Mouse (Mus musculus): ENCODE measurements around the gene Farsb. TPM values are rescaled to one million over a fixed set of nuclear protein-coding genes. Genes with fewer than 3 reads are reported as not detected.
A peak's percentile ranks its signal among the peaks of the same experiment; 100 is the strongest.
"Not testable (repeated sequence)": the region's sequence is repeated elsewhere in the genome, so short reads cannot be mapped to it uniquely, and the experiment has no call there.

Farsb gene
- total RNA-seq, 2 experiments from 2014 or later: 61.0 to 61.9 TPM

DNA sequence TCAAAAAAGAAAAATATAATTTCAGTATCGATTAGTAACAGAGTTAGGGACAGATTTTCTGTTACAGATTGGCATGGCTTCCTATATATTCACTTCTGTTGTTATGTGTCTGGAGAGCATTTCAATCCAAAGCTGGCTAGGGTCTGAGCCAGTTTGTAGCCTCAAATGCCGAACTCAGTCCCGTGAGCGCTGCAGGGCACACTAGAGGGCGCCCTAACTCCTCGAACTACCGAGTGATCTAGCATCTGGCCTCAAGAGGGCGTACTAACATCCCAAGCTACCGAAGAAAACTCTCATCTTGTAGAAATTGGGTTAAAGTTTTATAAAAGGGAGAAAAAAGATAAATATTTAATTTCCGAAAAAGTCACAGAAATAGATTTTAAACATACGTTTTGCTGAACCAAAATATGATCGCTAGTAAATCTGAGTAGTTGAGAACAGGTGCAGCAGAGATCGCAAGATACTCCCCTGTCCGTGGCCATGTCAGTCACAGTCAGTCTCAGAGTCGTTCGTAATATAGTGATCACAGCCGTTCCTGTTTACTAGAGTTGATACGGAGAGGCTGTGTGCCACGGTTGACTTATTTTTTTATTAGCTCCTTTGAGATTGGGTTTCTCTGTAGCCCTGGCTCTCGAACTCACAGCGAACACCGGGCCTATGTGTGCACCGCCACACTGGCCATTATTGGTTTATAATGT lies 36.6 kb upstream of the Farsb start:
- peak; percentile 100 for TF ChIP-seq CTCF (IDR thresholded peaks at IDR 0.05)
- H3K27ac ChIP-seq: no peak overlapping the region
- intact Hi-C loops (cut with DNase I): loop anchor here (5.0 kb wide), 1 partner anchor 1157 kb away; no protein-coding TSS in a partner anchor
- peak; percentile 67 to 77 for DNase-seq (ENCODE audit: extremely low spot score in 1 of 2, low spot score in 2 of 2)
- no peak overlapping the region for H3K4me3 ChIP-seq

DNA sequence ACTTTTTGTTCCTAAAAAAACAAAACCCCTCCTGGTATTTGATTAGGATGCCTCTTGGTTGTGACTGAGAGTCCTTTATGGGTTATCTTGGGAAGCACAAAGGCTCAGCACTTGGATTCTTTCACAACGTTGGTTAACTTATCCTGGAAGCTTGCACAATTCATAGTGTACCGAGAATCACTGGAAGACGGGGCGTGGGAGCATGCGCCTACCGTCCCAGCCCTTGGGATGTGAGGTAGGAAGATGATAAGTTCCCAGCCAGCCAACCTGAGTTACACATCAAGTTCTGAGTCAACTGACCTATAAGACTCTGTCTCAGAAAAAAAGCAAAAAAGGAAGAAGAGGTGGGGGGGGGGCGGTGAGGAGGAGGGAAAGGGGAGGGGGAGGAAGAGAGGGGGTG lies 30.2 kb upstream of the Farsb start:
- TF ChIP-seq CTCF (IDR thresholded peaks at IDR 0.05): no peak
- intact Hi-C loops (cut with DNase I): no loop called here
- DNase-seq (ENCODE audit: extremely low spot score in 1 of 2, low spot score in 2 of 2): no peak
- Histone ChIP-seq H3K27ac (no peak overlapping the region), H3K4me3 (no peak overlapping the region)

DNA sequence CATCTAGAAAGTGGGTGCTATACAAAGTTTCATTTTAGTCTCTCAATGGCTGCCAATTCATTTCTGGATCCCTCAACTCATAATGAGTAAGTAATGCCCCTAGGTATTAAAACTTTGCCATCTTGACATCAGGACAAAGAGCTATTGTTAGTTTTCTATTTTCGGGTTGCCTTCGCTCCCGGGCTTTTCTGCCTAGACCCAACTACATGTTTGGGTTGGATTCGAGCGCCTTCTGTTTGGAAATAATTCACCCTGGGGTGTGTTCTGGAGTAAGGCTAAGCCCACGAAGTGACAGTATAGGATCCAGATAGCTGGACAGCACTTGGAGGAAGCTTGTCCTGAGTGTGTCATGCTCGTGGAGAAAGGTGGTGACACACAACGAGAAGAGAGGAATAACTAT lies 24.1 kb upstream of the Farsb start:
- Histone ChIP-seq H3K4me3 (no peak overlapping the region), H3K27ac (no peak overlapping the region)
- no peak for TF ChIP-seq CTCF (IDR thresholded peaks at IDR 0.05)
- no peak for DNase-seq (ENCODE audit: extremely low spot score in 1 of 2, low spot score in 2 of 2)
- intact Hi-C loops (cut with DNase I): no loop called here

GRCm38 (mm10) chr1:78511621-78512160 lies 23.0 kb upstream of the Farsb start, which contains the start of gene BC035947:
Gene BC035947, minus strand, starts transcription at chr1:78512158.
- no peak within 1 kb of the TSS for H3K27ac ChIP-seq
- intact Hi-C loops (cut with DNase I): no loop called here
- no peak for TF ChIP-seq CTCF (IDR thresholded peaks at IDR 0.05)
- no peak within 1 kb of the TSS for H3K4me3 ChIP-seq
- DNase-seq (ENCODE audit: extremely low spot score in 1 of 2, low spot score in 2 of 2): no peak

- Histone ChIP-seq H3K27ac (no peak within 1 kb of the TSS), H3K4me3 (no peak within 1 kb of the TSS)
- intact Hi-C loops (cut with DNase I): no loop called here
- no peak for DNase-seq (ENCODE audit: extremely low spot score in 1 of 2, low spot score in 2 of 2)
- no peak for TF ChIP-seq CTCF (IDR thresholded peaks at IDR 0.05)
Observed at GRCm38 (mm10) chr1:78510862-78511261, 22.2 kb upstream of the Farsb start, which contains the start of gene Mogat1. Gene Mogat1, plus strand, starts transcription at chr1:78510991.

GRCm38 (mm10) chr1:78507137-78507536 lies 18.4 kb upstream of the Farsb start:
- H3K4me3 ChIP-seq: no peak overlapping the region
- intact Hi-C loops (cut with DNase I): no loop called here
- no peak for TF ChIP-seq CTCF (IDR thresholded peaks at IDR 0.05)

DNA sequence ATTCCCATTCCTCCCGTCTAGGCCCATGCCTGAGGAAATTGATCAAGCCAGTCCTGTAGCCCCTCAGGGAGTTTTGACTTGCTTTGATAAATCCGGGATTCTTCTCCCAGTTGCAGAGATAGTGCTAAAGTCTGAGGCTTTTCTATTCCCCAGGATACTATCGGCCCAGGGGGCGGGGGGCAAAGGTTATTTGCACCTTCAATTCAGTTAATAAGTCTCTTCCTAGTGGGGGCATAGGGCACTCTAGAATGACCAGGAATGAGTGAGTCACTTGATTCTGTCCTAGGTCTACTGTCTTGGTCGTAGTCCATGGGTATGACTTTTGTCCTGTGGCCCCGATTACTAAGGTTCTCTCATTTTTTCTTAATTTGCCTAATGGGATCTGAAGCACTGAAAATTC lies 13.8 kb upstream of the Farsb start:
- Histone ChIP-seq H3K27ac (no peak overlapping the region), H3K4me3 (no peak overlapping the region)
- no peak for DNase-seq (ENCODE audit: extremely low spot score in 1 of 2, low spot score in 2 of 2)
- intact Hi-C loops (cut with DNase I): no loop called here
- TF ChIP-seq CTCF (IDR thresholded peaks at IDR 0.05): no peak

More at GRCm38 (mm10) chr1:78507137-78507536, 18.4 kb upstream of the Farsb start:
- H3K27ac ChIP-seq: no peak overlapping the region
- no peak for DNase-seq (ENCODE audit: extremely low spot score in 1 of 2, low spot score in 2 of 2)

DNA sequence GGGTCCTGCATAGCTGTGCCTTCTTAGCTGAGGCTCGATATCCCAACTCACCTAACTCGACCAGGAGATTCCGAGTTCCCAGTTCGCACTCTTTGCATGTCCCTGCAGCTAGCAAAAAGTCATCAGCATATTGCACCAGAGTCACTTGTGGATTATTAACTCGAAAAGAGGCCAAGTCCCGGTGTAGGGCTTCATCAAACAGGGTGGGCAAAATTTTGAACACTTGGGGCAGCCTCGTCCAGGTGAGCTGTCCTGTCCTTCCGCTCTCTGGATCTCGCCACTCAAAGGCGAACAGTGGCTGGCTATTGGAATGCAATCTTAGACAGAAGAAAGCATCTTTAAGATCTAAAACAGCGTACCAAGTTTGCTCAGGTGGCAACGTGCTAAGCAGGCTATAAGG lies 13.2 kb upstream of the Farsb start:
- intact Hi-C loops (cut with DNase I); H3K4me3 ChIP-seq; H3K27ac ChIP-seq; DNase-seq (ENCODE audit: extremely low spot score in 1 of 2, low spot score in 2 of 2): not testable (repeated sequence)

DNA sequence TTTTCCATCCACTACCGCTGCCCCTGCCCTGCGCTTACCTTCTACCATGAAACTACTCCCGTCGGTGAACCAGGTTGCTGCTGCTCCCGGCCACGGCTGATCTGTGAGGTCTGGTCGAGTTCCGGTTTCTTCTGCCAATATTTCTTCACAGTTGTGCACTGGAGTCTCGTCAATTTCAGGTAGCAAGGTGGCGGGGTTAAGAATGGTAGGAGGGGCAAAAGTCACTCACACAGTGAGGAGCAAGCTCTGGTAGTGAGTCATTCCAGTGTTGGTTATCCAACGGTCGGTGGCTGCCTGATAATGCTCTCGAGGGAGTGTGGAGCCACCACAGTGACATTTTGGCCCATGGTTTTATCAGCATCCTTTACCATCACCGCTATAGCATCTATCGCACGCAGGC lies 12.3 kb upstream of the Farsb start:
- intact Hi-C loops (cut with DNase I): no loop called here
- Histone ChIP-seq H3K27ac (no peak overlapping the region), H3K4me3 (no peak overlapping the region)
- no peak for TF ChIP-seq CTCF (IDR thresholded peaks at IDR 0.05)
- no peak for DNase-seq (ENCODE audit: extremely low spot score in 1 of 2, low spot score in 2 of 2)

GRCm38 (mm10) chr1:78490143-78490542 lies 1.4 kb upstream of the Farsb start:
- intact Hi-C loops (cut with DNase I): no loop called here
- DNase-seq (ENCODE audit: extremely low spot score in 1 of 2, low spot score in 2 of 2): no peak
- no peak overlapping the region for H3K4me3 ChIP-seq
- TF ChIP-seq CTCF (IDR thresholded peaks at IDR 0.05): no peak
- no peak overlapping the region for H3K27ac ChIP-seq

- DNase-seq (ENCODE audit: extremely low spot score in 1 of 2, low spot score in 2 of 2): no peak
- Histone ChIP-seq H3K4me3 (peak overlapping the region; percentile 88), H3K27ac (peak overlapping the region; percentile 96)
- TF ChIP-seq CTCF (IDR thresholded peaks at IDR 0.05): no peak
- intact Hi-C loops (cut with DNase I): no loop called here
Observed at GRCm38 (mm10) chr1:78488427-78488751, 308 bp downstream of the Farsb start.

GRCm38 (mm10) chr1:78484361-78484760 lies 4.3 kb downstream of the Farsb start:
- intact Hi-C loops (cut with DNase I): no loop called here
- H3K4me3 ChIP-seq: no peak overlapping the region
- H3K27ac ChIP-seq: no peak overlapping the region
- TF ChIP-seq CTCF (IDR thresholded peaks at IDR 0.05): no peak
- DNase-seq (ENCODE audit: extremely low spot score in 1 of 2, low spot score in 2 of 2): no peak

GRCm38 (mm10) chr1:78483430-78483829 lies 5.3 kb downstream of the Farsb start:
- H3K4me3 ChIP-seq: no peak overlapping the region
- no peak for TF ChIP-seq CTCF (IDR thresholded peaks at IDR 0.05)
- H3K27ac ChIP-seq: no peak overlapping the region
- no peak for DNase-seq (ENCODE audit: extremely low spot score in 1 of 2, low spot score in 2 of 2)
- intact Hi-C loops (cut with DNase I): no loop called here
